10 mouse cellular contexts compared by ENCODE assay signal in the genomic region with DNA sequence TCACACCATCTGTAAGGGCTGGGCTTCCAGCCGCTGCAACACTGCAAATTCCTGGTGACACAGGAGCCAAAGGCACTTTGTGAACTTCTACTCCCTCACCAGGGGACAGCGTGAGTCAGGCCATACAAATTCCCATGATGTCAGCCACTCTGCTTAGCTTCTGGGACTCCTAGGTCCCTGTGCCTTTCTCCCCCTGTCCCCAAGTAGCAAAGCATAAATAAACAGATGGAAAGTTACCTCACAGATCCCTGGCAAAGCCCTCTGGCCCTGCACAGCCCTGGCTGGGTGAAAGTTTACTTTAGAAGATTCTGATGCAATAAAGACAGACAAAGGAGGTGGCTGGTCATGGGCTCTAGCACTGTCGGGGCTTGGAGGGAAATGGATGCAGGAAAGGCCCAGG. TPM values are rescaled to one million over a fixed set of nuclear protein-coding genes. Genes with fewer than 3 reads are reported as not detected.
DNase-seq lines count a peak whose midpoint lies in the region; ATAC-seq and TF ChIP-seq lines count a peak whose summit lies in the region.
"Had no signal": no experiment of that assay in that cellular context is flagged by ENCODE, and none has a peak within 500 bp of the region (broad histone marks: within the 10 kb centered on the region; RNA-seq: fewer than 3 reads in every experiment).

No protein-coding gene starts in this region.

- ATAC-seq in heart, embryonic 13.5 days (ENCODE audit: extremely low read depth, insufficient number of reproducible peaks, low FRiP score, low TSS enrichment): no peak
- peak; percentile 4; the same call in 1 of the 2 replicates for ATAC-seq in lung, embryonic 15.5 days (ENCODE audit: borderline replicate concordance, extremely low read depth, low FRiP score, low TSS enrichment)

- intact Hi-C loops in left cerebral cortex, postnatal 25 days (cut with DNase I): no loop called here

- no peak overlapping the region for H3K27ac ChIP-seq in ES-E14 (ENCODE audit: insufficient read depth, low read depth, low read length, poor library complexity, severe bottlenecking)
- peak overlapping the region; percentile 29; the same call in 1 of the 2 replicates for H3K27ac ChIP-seq in heart, embryonic 13.5 days (replicated peaks)
- H3K27ac ChIP-seq in lung, embryonic 15.5 days: no peak overlapping the region

- no peak overlapping the region for H3K9ac ChIP-seq in ES-E14 (ENCODE audit: insufficient read depth, low read depth, low read length, poor library complexity, severe bottlenecking)
- H3K9ac ChIP-seq in heart, embryonic 13.5 days: no peak overlapping the region
- H3K9ac ChIP-seq in lung, embryonic 15.5 days: no peak overlapping the region

- WGBS in heart, embryonic 13.5 days: 22% methylated on average over 3 of the region's 3 CpGs
- 20% methylated on average over 3 of the region's 3 CpGs for WGBS in lung, embryonic 15.5 days

- in situ Hi-C loops in ES-E14 (cut with MboI; ENCODE audit: low sequenced_read_pairs in 2 of 2, unreplicated experiment in 2 of 2): no loop called here

- H3K4me3 ChIP-seq in ES-E14 (ENCODE audit: insufficient read depth in 1 of 2, low read depth in 1 of 2, low read length in 2 of 2, poor library complexity in 1 of 2, severe bottlenecking in 1 of 2): no peak overlapping the region
- H3K4me3 ChIP-seq in heart, embryonic 13.5 days: no peak overlapping the region
- no peak overlapping the region for H3K4me3 ChIP-seq in lung, embryonic 15.5 days

- H3K4me1 ChIP-seq in ES-E14 (ENCODE audit: control insufficient read depth in 2 of 2, insufficient read depth in 2 of 2, low read length in 2 of 2, poor library complexity in 1 of 2): no peaks in the 10 kb centered on the region
- peaks cover 47% of the 10 kb centered on the region for H3K4me1 ChIP-seq in heart, embryonic 13.5 days
- H3K4me1 ChIP-seq in lung, embryonic 15.5 days: peaks cover 13% of the 10 kb centered on the region

- H3K4me2 ChIP-seq in heart, embryonic 13.5 days: no peak overlapping the region
- no peak overlapping the region for H3K4me2 ChIP-seq in lung, embryonic 15.5 days

- no peaks in the 10 kb centered on the region for H3K36me3 ChIP-seq in ES-E14 (ENCODE audit: control insufficient read depth, insufficient read depth, low read length, poor library complexity, severe bottlenecking)
- H3K36me3 ChIP-seq in heart, embryonic 13.5 days: no peaks in the 10 kb centered on the region
- no peaks in the 10 kb centered on the region for H3K36me3 ChIP-seq in lung, embryonic 15.5 days

- H3K9me3 ChIP-seq in ES-E14 (ENCODE audit: control insufficient read depth, insufficient read depth, low read depth, low read length): no peaks in the 10 kb centered on the region
- no peaks in the 10 kb centered on the region for H3K9me3 ChIP-seq in heart, embryonic 13.5 days
- H3K9me3 ChIP-seq in lung, embryonic 15.5 days: no peaks in the 10 kb centered on the region

- no peaks in the 10 kb centered on the region; the same call in 1 of the 2 replicates for H3K27me3 ChIP-seq in heart, embryonic 13.5 days (replicated peaks)
- H3K27me3 ChIP-seq in lung, embryonic 15.5 days: no peaks in the 10 kb centered on the region

- DNase-seq in ES-E14 (ENCODE audit: low read depth, low spot score): peak; percentile 3
- peak; percentile 51 for DNase-seq in adrenal gland, postnatal 14 days
- no peak for DNase-seq in right cerebral cortex, adult 2 months (ENCODE audit: low spot score in 2 of 2)
- no peak for DNase-seq in left cerebral cortex, postnatal 25 days (ENCODE audit: low spot score in 2 of 2)
- no peak for DNase-seq in cerebellum, postnatal 36 days
- DNase-seq: cerebellum, adult 11-12 months; layer of hippocampus, postnatal 36 days; right cerebral cortex, adult 18-20 months had no signal

TF ChIP-seq in ES-E14, 5 proteins besides CTCF, POLR2A, EP300 and RAD21:
- TF ChIP-seq MAFK (IDR thresholded peaks at IDR 0.05; ENCODE audit: insufficient read depth, low read depth, low read length): no peak
- TF ChIP-seq HCFC1 (IDR thresholded peaks at IDR 0.05; ENCODE audit: borderline replicate concordance, insufficient read depth, low read length): no peak
- no peak for TF ChIP-seq ZC3H11A (IDR thresholded peaks at IDR 0.05; ENCODE audit: borderline replicate concordance, low read depth, low read length)
- TF ChIP-seq CHD2 (IDR thresholded peaks at IDR 0.05; ENCODE audit: low read depth, low read length): no peak
- TF ChIP-seq ZNF384 (IDR thresholded peaks at IDR 0.05; ENCODE audit: low read depth, low read length): no peak

RNA-seq across cellular contexts. Expression of a gene that starts 22.3 kb away (rescaled TPM):
- 1.4 and 2.6 TPM in 2 replicates for total RNA-seq in ES-E14 (2012; rRNA removed)
- total RNA-seq in adrenal gland, postnatal 14 days (2021): 1.7 and 2.3 TPM in 2 replicates
- 2.4 and 3.9 TPM in 2 replicates for polyA plus RNA-seq in heart, embryonic 13.5 days (2015; fragmentation: Nextera tagmentation; extraction: Ambion mirVana)
- polyA plus RNA-seq in lung, embryonic 15.5 days (2015; fragmentation: Nextera tagmentation; extraction: Ambion mirVana): 9.4 and 10.4 TPM in 2 replicates
- total RNA-seq in left cerebral cortex, postnatal 25 days (2021): 1 to 10 TPM; 1.1 to 1.6 TPM

Comparison
In these comparisons a context has a peak if more than half of its experiments do, and no peak if none do; other contexts are left out.
1. DNase-seq: peak in ES-E14 (single experiment) and adrenal gland, postnatal 14 days (single experiment); none in right cerebral cortex, adult 2 months (0 of 2), left cerebral cortex, postnatal 25 days (0 of 2) and cerebellum, postnatal 36 days (0 of 2).